Mouse (Mus musculus): Measurements from ENCODE around the gene Olfr509. TPM values are rescaled to one million over a fixed set of nuclear protein-coding genes. Genes with fewer than 3 reads are reported as not detected.
"Not testable (repeated sequence)": the region's sequence is repeated elsewhere in the genome, so short reads cannot be mapped to it uniquely, and the experiment has no call there.

Olfr509 gene
- polyA plus RNA-seq (2014; fragmentation: Nextera tagmentation; extraction: Ambion mirVana): not detected in 2 replicates

GRCm38 (mm10) chr7:108651806-108652205 is at the start of gene Olfr509:
Gene Olfr509, minus strand, starts transcription at chr7:108651906.
- no peaks in the 10 kb centered on the region for H3K4me1 ChIP-seq (ENCODE audit: control insufficient read depth, insufficient read depth, low read length)
- H3K27ac ChIP-seq (ENCODE audit: low read length): no peak within 1 kb of the TSS
- no peaks in the 10 kb centered on the region for H3K9me3 ChIP-seq (ENCODE audit: control insufficient read depth, low read depth, low read length)
- H3K4me2 ChIP-seq (replicated peaks; ENCODE audit: low read depth, low read length): no peak within 1 kb of the TSS
- H3K9ac ChIP-seq (replicated peaks; ENCODE audit: low read depth, low read length): no peak within 1 kb of the TSS
- no peaks in the 10 kb centered on the region for H3K36me3 ChIP-seq (ENCODE audit: control insufficient read depth, insufficient read depth, low read length)
- no peaks in the 10 kb centered on the region for H3K27me3 ChIP-seq (ENCODE audit: control insufficient read depth, insufficient read depth, low read length)
- no peak for ATAC-seq (ENCODE audit: insufficient number of reproducible peaks, insufficient read depth, low FRiP score, low read depth)
- H3K4me3 ChIP-seq (ENCODE audit: low read depth, low read length): no peak within 1 kb of the TSS

GRCm38 (mm10) chr7:108678886-108679285 is 27.2 kb upstream of the Olfr509 start:
- WGBS: 80% methylated on average over 4 of the region's 4 CpGs
- no peak overlapping the region for H3K9ac ChIP-seq (replicated peaks; ENCODE audit: low read depth, low read length)
- no peaks in the 10 kb centered on the region for H3K36me3 ChIP-seq (ENCODE audit: control insufficient read depth, insufficient read depth, low read length)
- H3K9me3 ChIP-seq (ENCODE audit: control insufficient read depth, low read depth, low read length): no peaks in the 10 kb centered on the region
- H3K27ac ChIP-seq (ENCODE audit: low read length): no peak overlapping the region
- no peak overlapping the region for H3K4me2 ChIP-seq (replicated peaks; ENCODE audit: low read depth, low read length)
- H3K27me3 ChIP-seq (ENCODE audit: control insufficient read depth, insufficient read depth, low read length): no peaks in the 10 kb centered on the region
- H3K4me3 ChIP-seq (ENCODE audit: low read depth, low read length): no peak overlapping the region
- H3K4me1 ChIP-seq (ENCODE audit: control insufficient read depth, insufficient read depth, low read length): no peaks in the 10 kb centered on the region
- ATAC-seq (ENCODE audit: insufficient number of reproducible peaks, insufficient read depth, low FRiP score, low read depth): no peak

GRCm38 (mm10) chr7:108671058-108671457 is 19.4 kb upstream of the Olfr509 start:
- 44% methylated on average over 1 of the region's 1 CpGs for WGBS
- Histone ChIP-seq H3K9me3 (ENCODE audit: control insufficient read depth, low read depth, low read length) (no peaks in the 10 kb centered on the region), H3K4me2 (replicated peaks; ENCODE audit: low read depth, low read length) (no peak overlapping the region), H3K9ac (replicated peaks; ENCODE audit: low read depth, low read length) (no peak overlapping the region), H3K27ac (ENCODE audit: low read length) (no peak overlapping the region), H3K4me3 (ENCODE audit: low read depth, low read length) (no peak overlapping the region), H3K36me3 (ENCODE audit: control insufficient read depth, insufficient read depth, low read length) (no peaks in the 10 kb centered on the region), H3K27me3 (ENCODE audit: control insufficient read depth, insufficient read depth, low read length) (no peaks in the 10 kb centered on the region), H3K4me1 (ENCODE audit: control insufficient read depth, insufficient read depth, low read length) (no peaks in the 10 kb centered on the region)
- ATAC-seq (ENCODE audit: insufficient number of reproducible peaks, insufficient read depth, low FRiP score, low read depth): no peak

DNA sequence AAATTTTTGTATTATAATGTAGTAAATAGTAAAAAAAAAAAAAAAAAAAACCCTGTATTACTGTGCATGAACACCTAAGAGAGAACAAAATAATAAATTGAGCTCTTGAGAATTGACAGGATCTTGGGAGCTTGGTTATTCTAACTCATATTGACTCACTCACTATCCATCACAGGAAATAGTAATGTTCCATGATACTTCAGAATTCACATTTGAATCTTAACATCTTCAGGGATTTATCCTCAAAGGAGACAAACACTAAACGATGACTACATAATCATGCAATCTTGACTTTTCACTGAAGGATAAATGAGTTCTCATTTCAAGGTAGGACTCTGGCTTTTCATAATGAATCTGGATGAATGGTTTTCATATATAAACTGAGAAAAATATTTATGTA is 14.4 kb upstream of the Olfr509 start, which contains the start of gene Olfr510:
Olfr510 (plus strand) TSS at position 301 of the 400 bp plus-strand sequence.
- 85% methylated on average over 1 of the region's 1 CpGs for WGBS
- no peaks in the 10 kb centered on the region for H3K36me3 ChIP-seq (ENCODE audit: control insufficient read depth, insufficient read depth, low read length)

GRCm38 (mm10) chr7:108662419-108662818 is 10.7 kb upstream of the Olfr509 start:
- no peak overlapping the region for H3K9ac ChIP-seq (replicated peaks; ENCODE audit: low read depth, low read length)
- ATAC-seq (ENCODE audit: insufficient number of reproducible peaks, insufficient read depth, low FRiP score, low read depth): no peak
- WGBS: 83% methylated on average over 3 of the region's 3 CpGs

More for the DNA sequence above, 14.4 kb upstream of the Olfr509 start, which contains the start of gene Olfr510:
- H3K4me1 ChIP-seq (ENCODE audit: control insufficient read depth, insufficient read depth, low read length): no peaks in the 10 kb centered on the region
- H3K9ac ChIP-seq (replicated peaks; ENCODE audit: low read depth, low read length): no peak within 1 kb of the TSS
- no peak within 1 kb of the TSS for H3K4me3 ChIP-seq (ENCODE audit: low read depth, low read length)
- H3K27ac ChIP-seq (ENCODE audit: low read length): no peak within 1 kb of the TSS
- no peaks in the 10 kb centered on the region for H3K27me3 ChIP-seq (ENCODE audit: control insufficient read depth, insufficient read depth, low read length)
- no peaks in the 10 kb centered on the region for H3K9me3 ChIP-seq (ENCODE audit: control insufficient read depth, low read depth, low read length)
- no peak within 1 kb of the TSS for H3K4me2 ChIP-seq (replicated peaks; ENCODE audit: low read depth, low read length)
- no peak for ATAC-seq (ENCODE audit: insufficient number of reproducible peaks, insufficient read depth, low FRiP score, low read depth)

GRCm38 (mm10) chr7:108629694-108630093 is 22.0 kb downstream of the Olfr509 start, which contains the start of gene Olfr508:
Gene Olfr508, plus strand, starts transcription at chr7:108629994.
- no peaks in the 10 kb centered on the region for H3K4me1 ChIP-seq (ENCODE audit: control insufficient read depth, insufficient read depth, low read length)
- no peak within 1 kb of the TSS for H3K27ac ChIP-seq (ENCODE audit: low read length)
- H3K9me3 ChIP-seq (ENCODE audit: control insufficient read depth, low read depth, low read length): no peaks in the 10 kb centered on the region
- no peaks in the 10 kb centered on the region for H3K36me3 ChIP-seq (ENCODE audit: control insufficient read depth, insufficient read depth, low read length)
- no peak within 1 kb of the TSS for H3K4me3 ChIP-seq (ENCODE audit: low read depth, low read length)
- no peak for ATAC-seq (ENCODE audit: insufficient number of reproducible peaks, insufficient read depth, low FRiP score, low read depth)
- H3K9ac ChIP-seq (replicated peaks; ENCODE audit: low read depth, low read length): no peak within 1 kb of the TSS
- no peaks in the 10 kb centered on the region for H3K27me3 ChIP-seq (ENCODE audit: control insufficient read depth, insufficient read depth, low read length)
- WGBS: 81% methylated on average over 3 of the region's 3 CpGs
- H3K4me2 ChIP-seq (replicated peaks; ENCODE audit: low read depth, low read length): no peak within 1 kb of the TSS

More at GRCm38 (mm10) chr7:108662419-108662818, 10.7 kb upstream of the Olfr509 start:
- no peak overlapping the region for H3K27ac ChIP-seq (ENCODE audit: low read length)
- H3K4me3 ChIP-seq (ENCODE audit: low read depth, low read length): no peak overlapping the region
- H3K9me3 ChIP-seq (ENCODE audit: control insufficient read depth, low read depth, low read length): no peaks in the 10 kb centered on the region
- no peaks in the 10 kb centered on the region for H3K27me3 ChIP-seq (ENCODE audit: control insufficient read depth, insufficient read depth, low read length)
- H3K4me2 ChIP-seq (replicated peaks; ENCODE audit: low read depth, low read length): no peak overlapping the region
- no peaks in the 10 kb centered on the region for H3K4me1 ChIP-seq (ENCODE audit: control insufficient read depth, insufficient read depth, low read length)
- H3K36me3 ChIP-seq (ENCODE audit: control insufficient read depth, insufficient read depth, low read length): no peaks in the 10 kb centered on the region

GRCm38 (mm10) chr7:108621514-108621913 is 30.2 kb downstream of the Olfr509 start, which contains the start of gene Olfr507:
Gene Olfr507, plus strand, starts transcription at chr7:108621814.
- no peak within 1 kb of the TSS for H3K4me3 ChIP-seq (ENCODE audit: low read depth, low read length)
- 72% methylated on average over 2 of the region's 2 CpGs for WGBS

GRCm38 (mm10) chr7:108616781-108617180 is 34.9 kb downstream of the Olfr509 start:
- 57% methylated on average over 3 of the region's 3 CpGs for WGBS
- H3K4me3 ChIP-seq (ENCODE audit: low read depth, low read length); H3K4me2 ChIP-seq (replicated peaks; ENCODE audit: low read depth, low read length); H3K9me3 ChIP-seq (ENCODE audit: control insufficient read depth, low read depth, low read length); H3K27me3 ChIP-seq (ENCODE audit: control insufficient read depth, insufficient read depth, low read length); H3K9ac ChIP-seq (replicated peaks; ENCODE audit: low read depth, low read length); H3K4me1 ChIP-seq (ENCODE audit: control insufficient read depth, insufficient read depth, low read length); H3K36me3 ChIP-seq (ENCODE audit: control insufficient read depth, insufficient read depth, low read length); H3K27ac ChIP-seq (ENCODE audit: low read length): not testable (repeated sequence)
- 0 out of 2 replicates have a peak, but pooled peaks have one; percentile 49 for ATAC-seq (ENCODE audit: insufficient number of reproducible peaks, insufficient read depth, low FRiP score, low read depth)

More at GRCm38 (mm10) chr7:108621514-108621913, 30.2 kb downstream of the Olfr509 start, which contains the start of gene Olfr507:
- no peaks in the 10 kb centered on the region for H3K36me3 ChIP-seq (ENCODE audit: control insufficient read depth, insufficient read depth, low read length)
- no peak within 1 kb of the TSS for H3K9ac ChIP-seq (replicated peaks; ENCODE audit: low read depth, low read length)
- no peaks in the 10 kb centered on the region for H3K9me3 ChIP-seq (ENCODE audit: control insufficient read depth, low read depth, low read length)
- no peak within 1 kb of the TSS for H3K27ac ChIP-seq (ENCODE audit: low read length)
- H3K27me3 ChIP-seq (ENCODE audit: control insufficient read depth, insufficient read depth, low read length): no peaks in the 10 kb centered on the region
- H3K4me1 ChIP-seq (ENCODE audit: control insufficient read depth, insufficient read depth, low read length): no peaks in the 10 kb centered on the region
- ATAC-seq (ENCODE audit: insufficient number of reproducible peaks, insufficient read depth, low FRiP score, low read depth): no peak
- no peak within 1 kb of the TSS for H3K4me2 ChIP-seq (replicated peaks; ENCODE audit: low read depth, low read length)

DNA sequence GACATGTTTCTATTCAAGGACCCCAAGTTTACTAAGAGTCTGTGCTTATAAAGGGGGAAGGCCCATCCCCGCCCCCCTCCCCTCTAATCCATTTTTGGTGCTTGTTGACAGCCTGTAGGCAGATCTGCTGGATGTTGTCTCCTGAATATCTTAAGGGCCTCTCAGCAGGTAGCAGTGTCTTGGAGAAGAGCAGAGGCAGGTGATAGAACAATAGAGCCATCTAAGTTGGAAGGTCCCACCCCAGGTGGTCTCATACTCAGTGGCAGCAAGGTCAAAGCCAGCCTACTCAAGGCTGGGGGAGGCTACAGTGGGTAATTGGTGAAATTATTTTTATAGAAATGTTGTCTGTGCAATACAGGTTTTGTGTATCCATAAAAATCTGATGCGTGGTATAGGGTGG is 37.6 kb downstream of the Olfr509 start:
- no peak overlapping the region for H3K4me3 ChIP-seq (ENCODE audit: low read depth, low read length)
- no peak for ATAC-seq (ENCODE audit: insufficient number of reproducible peaks, insufficient read depth, low FRiP score, low read depth)
- H3K9ac ChIP-seq (replicated peaks; ENCODE audit: low read depth, low read length): no peak overlapping the region
- H3K4me1 ChIP-seq (ENCODE audit: control insufficient read depth, insufficient read depth, low read length): no peaks in the 10 kb centered on the region
- H3K36me3 ChIP-seq (ENCODE audit: control insufficient read depth, insufficient read depth, low read length): no peaks in the 10 kb centered on the region
- WGBS: 87% methylated on average over 2 of the region's 2 CpGs
- no peaks in the 10 kb centered on the region for H3K9me3 ChIP-seq (ENCODE audit: control insufficient read depth, low read depth, low read length)
- no peaks in the 10 kb centered on the region for H3K27me3 ChIP-seq (ENCODE audit: control insufficient read depth, insufficient read depth, low read length)
- H3K27ac ChIP-seq (ENCODE audit: low read length): no peak overlapping the region
- no peak overlapping the region for H3K4me2 ChIP-seq (replicated peaks; ENCODE audit: low read depth, low read length)

All from stomach, embryonic 14.5 days (tissue).